Mouse (Mus musculus) MEL-GATA-1-ER (cell line): ENCODE results near the gene Crybb2.

ENCODE experiments used
- DNase-seq: peaks from one replicate; pipeline ENCODE4 v3.0.0-alpha.2; 2012; ENCODE audit warnings: low read depth; ENCODE audit errors: extremely low read depth

The Crybb2 gene

DNA sequence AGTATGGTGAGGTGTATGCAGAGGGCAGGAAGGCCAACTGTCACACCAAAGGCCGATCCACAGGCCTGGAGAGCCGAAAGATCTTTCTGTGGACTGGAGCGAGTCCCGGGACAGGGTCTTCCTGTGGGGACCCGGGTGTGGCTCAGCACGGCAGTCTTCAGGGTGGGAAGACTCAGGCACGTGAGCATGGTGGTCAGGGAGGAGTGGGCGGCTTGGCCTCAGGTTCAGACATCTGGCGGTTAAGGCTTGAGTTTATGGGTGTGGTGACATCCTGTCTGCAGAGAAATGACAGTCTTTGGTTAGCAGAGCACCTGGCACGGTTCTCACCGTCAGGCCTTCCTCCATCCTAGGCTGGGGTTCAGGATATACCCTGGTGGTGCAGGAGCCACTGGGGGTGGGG lies 20.8 kb upstream of the Crybb2 start:
- DNase-seq: no peak

DNA sequence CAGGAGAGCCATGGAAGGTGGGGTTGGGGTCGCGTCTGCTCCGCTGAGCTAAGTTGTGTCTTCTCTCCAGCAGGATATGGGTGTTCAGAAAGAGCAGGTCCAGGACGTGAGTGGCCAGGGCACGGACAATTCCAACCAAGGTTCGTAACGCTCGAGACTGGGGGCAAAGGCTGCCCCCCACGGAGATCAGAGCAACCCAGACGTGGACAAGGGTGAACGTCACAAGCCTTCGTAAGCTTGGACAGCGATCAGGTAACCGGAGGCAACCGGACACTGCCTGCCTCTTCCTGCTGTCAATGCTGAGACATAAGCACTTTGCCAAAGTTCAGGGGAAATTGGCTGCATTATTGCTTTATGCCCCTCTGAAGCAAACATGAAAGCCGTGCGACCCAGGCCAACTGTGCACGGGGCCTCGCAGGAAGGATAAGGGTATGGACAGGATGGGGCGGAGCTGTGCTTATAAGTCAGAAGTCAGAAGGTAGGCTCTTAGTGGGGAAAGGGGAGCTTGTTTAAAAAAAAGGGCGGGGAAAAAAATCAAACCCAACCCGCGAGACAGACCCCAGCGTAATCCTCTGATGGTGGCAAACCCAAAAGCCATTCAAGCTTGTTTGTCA lies 20.3 kb upstream of the Crybb2 start:
- DNase-seq: no peak

DNA sequence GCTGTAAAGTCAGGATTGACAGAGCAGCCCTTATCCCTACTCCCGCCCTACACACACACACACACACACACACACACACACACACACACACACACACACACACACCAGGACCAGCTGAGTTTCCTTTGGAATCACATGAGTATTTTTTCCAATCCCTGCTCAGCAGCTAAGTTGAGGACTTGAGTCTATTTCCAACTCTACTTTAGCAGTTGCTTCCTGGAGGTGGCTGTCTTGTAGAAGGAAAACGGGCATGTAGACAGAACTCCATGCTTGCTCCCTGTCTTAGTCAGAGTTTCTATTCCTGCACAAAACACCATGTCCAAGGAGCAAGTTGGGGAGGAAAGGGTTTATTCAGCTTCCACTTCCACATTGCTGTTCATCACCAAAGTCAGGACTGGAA lies 17.5 kb upstream of the Crybb2 start:
- DNase-seq: no peak

DNA sequence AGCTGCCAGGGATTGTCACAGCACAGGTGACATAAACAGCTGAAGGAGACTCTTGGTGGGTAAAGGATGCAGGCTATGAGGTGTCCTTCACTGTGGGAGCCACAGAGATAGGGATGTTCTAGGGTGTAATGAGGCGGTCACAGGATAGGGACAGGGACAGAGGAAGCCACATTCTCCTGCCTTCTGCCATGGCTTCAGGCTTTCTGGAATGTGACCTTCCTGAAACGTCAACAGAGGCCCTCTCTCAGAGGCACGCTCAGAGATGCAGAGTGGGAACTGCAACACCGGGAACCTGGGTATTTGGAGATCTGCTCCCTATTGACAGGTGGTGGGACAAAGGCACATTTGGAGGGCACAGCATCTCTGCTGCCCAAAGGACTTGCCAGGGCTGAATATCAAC lies 17.1 kb upstream of the Crybb2 start:
- no peak for DNase-seq

DNA sequence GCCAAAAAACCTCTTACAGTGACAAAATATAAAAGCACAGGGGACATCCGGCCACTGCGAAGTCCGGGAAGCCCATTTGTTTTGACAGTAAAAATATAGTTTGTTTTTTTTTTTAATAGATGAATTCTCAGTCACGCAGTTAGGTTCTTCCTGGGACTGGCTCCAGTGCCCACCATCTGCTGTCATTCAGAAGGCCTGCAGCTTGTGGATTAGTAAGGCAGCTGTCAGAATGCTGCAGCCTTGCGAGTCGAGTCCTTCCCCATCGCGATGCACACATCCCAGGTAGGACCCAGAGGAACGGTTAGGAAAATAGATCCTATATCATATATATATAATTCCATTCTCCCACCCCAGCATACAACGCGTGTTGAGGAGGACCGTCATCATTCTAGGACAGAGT lies 16.5 kb upstream of the Crybb2 start:
- DNase-seq: no peak

DNA sequence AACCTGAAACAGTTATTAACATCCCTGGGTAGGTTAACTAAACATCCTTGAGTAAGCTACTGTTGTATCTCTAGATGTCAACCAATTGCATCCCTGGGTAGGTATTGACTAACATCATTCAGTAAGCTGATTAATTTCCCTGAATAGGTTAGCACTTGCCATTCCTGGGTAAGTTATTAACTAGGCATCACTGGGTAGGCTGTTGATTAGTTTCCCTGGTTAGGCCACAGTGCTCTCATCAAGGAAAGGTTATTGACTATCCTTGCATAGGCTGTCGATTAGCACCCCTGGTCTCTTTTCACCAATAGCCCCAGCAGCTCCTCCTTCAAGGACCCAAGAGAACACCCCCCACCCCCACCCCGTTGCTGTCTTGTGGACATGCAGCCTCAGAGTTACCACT lies 16.0 kb upstream of the Crybb2 start:
- no peak for DNase-seq

DNA sequence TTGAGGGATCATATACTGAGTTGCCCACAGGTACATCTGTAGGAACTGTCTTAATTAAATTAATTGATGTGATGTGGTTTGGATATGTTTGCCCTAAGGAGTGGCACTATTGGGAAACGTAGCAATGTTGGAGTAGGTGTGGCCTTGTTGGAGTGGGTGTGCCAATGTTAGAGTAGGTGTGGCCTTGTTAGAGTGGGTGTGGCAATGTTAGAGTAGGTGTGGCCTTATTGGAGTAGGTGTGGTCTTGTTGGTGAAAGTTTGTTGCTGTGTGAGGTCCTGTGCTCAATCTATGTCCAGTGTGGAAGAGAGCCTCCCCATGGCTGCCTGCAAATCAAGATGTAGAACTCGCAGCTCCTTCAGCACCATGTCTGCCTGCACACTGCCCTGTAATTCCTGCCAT lies 14.4 kb upstream of the Crybb2 start:
- DNase-seq: no peak

DNA sequence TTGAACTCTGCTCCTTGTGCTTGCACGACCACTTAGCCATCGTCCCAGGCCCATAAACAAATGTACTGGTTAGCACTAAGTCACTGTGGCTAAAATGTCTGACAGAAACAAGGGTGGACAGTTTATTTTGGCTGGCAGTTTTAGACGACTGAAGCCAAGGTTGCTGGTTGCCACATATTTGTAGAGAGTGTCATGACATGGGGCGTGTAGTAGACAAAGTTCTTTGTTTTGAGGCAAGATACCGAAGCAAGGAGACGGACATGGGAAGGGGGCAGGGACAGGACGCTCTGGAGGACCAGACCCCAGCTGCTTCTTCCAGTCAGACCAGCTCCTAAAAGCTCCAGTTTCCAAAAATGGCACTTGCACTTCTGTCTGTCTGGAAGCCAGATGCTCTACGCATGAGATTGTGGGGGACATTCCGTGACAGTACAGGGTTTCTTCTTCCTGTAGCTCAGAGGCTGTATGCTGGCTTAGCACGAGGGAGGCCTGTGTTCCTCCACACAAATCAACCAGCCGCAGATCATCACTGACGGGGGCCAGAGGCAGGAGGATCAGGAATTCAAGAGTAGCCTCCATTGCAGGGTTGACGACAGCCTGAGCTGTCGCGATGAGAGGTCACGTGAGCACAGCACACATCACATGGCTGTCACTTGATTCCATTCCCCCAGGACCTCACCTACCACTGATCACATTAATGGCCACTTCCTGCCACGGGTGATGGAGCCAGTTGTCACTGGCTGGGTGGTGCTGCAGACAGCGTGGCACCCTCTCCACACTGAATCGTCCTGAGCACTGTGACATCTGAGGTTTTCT lies 12.6 kb upstream of the Crybb2 start:
- no peak for DNase-seq

DNA sequence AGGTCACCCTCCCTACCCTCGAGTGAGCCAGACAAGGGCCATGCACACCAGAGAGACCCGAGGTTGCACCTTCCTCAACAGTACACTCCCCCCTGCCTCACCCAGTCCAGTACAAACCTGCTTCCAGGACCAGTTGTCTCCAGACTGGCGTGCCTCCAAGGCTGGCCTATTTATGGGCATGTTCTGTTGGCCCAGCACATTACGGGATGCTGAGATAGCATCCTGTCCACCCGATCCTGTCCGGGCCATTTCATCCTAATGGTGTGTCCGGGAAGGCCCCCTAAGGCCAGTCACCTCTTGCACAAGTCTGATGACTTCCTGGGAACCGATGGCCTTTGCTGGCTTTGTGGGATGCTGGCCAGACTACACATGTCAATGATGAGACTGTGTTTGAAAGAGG lies 11.5 kb upstream of the Crybb2 start, which contains the start of gene Crybb3:
TSS of gene Crybb3 (minus strand) at position 146 of the 400 bp plus-strand sequence.
- no peak for DNase-seq

DNA sequence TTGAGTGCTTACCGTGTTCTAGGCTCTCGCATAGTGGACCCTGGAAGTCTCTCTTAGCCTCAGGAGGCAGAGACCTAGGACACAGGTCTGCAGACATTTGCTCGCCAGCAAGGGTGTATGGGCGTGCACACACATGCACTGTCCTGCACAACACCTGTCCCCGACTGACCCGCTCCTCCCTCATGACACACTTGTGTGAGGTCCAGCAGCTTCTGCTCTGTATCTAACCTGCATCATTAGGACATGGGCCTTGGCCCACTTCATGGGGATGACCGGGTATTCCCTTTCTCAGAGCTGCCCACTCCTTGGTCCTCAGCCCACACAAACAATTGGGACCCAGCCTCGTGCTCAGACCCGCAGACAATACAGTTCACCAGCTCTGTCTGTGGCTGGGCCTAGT lies 11.1 kb upstream of the Crybb2 start:
- no peak for DNase-seq

DNA sequence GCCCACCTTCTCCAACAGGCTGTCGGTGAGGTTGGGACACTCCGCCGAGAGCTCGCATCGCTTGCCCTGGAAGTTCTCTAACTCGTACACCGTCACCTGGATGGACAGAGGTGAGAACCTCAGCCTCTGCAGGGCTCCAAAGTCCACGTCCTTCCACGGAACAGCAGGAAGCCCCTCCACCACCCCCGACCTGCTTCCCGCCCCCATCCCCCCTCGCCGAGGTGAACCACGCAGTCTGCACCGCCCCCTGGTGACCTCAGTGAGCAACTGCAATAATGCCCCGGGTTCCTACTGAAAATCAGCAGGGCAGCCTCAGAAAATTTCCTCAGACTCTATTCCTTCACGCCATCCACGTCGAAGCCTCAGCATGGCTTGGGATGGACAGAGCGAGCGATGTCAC lies 9.9 kb upstream of the Crybb2 start:
- DNase-seq: no peak

DNA sequence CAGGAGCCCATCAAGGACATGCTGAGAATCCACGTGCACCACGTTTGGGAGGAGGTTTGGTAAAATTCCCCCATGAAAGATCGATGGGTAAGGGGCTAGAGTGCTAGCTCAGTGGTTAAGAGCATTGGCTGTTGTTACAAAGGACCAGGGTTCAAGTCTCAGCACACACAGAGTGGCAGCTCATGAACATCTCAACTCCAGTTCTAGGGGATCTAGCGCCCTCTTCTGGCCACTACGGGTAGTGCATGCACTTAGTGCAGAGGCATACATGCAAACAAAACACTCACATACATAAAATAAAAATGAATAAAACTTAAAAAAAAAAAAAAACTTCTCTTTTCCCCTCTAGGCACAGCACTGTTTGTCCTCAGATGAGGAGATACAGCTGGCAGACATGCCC lies 8.8 kb upstream of the Crybb2 start:
- DNase-seq: no peak

DNA sequence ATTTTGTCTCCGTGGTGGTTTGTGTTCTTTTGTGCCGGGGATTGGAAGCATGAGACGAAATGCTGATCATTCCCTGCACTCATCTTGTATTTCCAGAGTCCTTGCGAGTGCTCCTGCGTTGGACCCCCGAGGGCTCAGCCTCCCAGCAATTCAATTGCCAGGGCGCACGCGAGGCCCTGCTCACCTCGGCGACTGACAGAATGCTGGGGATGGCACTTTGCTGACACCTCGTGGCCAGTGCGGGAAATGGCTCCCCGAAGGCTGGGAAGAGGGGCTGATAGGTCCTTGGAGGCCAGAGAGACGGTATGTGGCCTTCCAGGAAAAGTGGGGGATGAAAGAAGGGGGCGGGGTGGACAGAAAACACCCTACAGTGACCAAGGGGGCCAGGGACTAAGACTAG lies 15.6 kb downstream of the Crybb2 start:
- DNase-seq: no peak

DNA sequence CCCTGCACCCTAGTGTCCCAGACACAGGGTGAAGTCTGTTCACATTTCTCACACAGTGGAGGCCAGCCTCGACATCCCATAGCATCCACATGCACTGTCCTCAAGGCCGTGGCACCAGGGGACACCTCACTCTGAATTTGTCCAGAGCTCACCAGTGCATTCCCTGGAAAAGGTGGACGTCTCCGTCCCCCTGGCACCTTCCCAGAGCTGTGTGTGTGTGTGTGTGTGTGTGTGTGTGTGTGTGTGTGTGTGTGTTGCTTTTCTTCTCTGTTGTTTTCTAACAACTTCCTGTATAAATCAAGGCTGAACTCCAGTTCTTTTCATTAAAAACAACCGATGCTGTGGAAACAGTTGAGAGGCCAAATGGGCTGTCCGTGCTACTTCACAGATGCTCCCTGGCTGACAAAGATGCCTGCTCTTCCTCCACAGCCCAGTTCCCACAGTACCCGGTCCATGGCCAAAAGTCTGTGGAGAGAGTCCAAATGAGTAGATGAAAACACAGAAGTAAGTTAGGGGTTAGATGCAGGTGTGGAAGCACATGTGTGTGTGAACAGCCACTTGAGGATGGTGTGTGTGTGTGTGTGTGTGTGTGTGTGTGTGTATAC lies 19.2 kb downstream of the Crybb2 start:
- no peak for DNase-seq

DNA sequence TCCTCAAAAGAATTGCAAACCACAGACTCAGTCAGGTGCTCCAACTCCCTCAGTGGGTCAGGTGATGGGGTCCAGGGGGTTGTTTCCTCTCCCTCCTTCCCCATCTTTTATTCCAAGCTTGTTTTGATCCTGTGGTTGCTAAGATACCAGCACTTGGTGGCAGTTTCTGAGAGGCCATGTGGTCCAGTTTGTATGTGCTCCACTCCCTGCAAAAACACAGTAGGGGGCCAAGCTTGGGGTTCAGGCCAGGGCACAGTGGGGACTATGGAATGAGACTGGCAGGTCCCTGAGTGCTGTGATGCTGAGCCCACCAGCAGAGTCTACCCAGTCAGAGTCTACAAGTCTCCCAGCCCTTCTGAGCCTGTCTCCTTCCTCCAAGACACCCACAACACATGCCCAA lies 20.0 kb downstream of the Crybb2 start:
- DNase-seq: no peak

DNA sequence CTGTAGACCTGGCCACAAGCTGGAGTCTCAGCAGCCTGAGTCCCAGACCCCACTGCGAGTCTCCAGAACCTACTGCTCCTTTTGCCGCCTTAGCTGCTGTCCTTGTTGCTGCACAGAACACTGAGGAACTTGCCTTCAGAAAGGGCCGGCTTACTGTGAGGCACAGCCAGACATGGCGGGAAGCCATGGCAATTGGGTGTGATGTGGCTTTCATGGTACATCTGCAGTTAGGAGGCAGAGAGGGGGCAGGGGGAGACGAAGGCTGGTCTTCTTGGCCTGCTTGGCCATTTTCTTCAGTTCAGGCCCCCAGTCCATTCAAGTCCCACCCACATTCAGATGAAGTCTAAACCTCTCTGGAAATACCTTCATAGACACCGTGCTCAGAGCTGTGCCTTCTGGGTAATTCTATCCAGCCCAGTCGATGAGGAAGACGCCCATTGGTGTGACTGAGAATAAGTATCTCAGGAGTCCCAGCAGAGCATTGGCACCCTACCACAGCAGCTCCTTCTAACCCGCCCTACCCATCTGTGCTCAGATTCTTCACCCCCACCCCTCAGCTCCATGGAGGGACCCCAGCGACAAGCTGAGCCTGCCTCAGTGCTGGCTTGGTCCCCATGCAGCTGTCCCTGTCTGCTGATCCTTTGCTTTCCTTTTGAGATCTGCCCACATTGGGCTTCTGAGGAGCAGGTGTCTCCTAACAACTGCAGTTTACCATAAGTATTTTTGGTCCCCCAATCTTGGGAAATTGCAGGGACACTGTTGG lies 24.2 kb downstream of the Crybb2 start:
- no peak for DNase-seq

DNA sequence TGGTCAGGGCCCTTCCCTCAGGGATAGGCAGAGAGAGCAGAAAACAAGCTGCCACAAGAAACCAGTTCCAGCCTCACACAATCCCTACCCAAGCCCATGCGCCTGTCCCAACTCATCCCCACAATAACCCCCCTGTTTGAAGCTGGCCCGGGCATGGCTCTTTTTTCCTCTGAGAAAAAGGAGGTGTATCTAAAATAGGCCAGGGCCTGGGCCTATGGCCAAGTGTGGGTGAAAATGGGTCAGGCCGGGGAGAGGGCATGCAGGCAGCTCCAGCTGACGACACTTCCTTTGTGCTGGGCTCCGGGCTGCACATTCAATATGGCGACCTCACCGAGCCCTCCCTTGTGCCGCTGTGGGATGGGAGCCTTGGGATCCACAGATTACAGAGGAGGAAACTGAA lies 26.4 kb downstream of the Crybb2 start:
- DNase-seq: no peak

DNA sequence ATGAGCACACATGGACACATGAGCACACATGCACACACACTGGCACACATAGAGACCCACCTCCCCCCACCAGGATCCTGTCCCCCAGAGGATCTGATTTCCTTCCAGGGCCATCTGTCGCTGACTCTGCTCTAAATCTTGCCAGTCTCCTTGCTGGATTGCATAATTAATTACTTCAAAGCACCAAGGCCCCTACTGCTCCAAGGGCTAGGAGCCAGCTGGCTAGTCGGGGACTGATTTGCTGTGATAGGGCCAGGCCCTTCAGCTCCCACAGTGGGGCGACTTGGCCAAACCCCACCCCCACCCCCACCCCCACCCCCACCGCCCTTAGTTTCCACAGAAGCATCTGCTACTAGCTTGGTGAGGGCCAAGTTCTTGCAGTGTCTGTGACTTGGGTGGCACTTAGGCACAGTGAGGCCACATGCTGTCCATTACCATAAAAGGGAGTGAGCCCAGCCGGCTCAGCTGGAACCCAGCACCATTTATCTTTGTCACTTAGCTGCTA lies 28.3 kb downstream of the Crybb2 start:
- DNase-seq: no peak

DNA sequence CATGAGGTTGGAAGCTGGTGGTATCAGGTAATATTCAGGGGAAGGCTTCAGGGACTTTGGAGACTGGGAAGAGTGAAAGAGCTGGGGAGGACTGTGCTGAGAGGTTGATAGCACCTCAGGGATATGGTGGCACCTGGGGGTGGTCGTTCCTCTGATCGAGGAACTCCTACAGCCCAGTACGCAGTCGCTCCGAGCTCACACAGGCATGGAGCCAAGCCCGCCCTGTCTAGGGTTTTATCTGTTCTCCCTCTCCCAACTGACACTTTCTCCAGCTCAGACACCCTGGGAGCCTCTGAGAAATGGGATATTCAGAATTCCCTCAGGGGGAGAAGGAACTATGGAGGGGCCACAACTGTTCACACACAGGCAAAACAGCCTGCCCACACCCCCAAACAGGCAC lies 29.1 kb downstream of the Crybb2 start:
- DNase-seq: no peak

DNA sequence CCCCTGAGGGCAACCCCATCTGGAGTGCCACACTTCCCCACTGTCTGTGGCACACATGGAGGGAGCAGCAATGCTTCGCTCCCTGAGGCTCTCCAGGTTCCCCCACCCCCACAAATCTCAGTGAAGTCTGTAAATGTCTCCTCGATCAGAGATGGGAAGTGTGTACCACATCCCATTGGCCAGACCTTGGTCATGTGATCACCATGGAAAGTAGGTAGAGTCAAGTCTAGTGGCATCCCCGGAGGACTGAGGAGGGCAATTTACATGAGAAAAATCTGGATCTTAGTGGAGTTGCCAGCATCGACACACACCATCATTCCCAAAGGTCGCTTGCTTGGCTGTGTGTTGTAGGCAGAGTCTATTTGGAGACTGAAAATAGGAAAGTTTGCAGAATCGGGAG lies 31.3 kb downstream of the Crybb2 start:
- no peak for DNase-seq

DNA sequence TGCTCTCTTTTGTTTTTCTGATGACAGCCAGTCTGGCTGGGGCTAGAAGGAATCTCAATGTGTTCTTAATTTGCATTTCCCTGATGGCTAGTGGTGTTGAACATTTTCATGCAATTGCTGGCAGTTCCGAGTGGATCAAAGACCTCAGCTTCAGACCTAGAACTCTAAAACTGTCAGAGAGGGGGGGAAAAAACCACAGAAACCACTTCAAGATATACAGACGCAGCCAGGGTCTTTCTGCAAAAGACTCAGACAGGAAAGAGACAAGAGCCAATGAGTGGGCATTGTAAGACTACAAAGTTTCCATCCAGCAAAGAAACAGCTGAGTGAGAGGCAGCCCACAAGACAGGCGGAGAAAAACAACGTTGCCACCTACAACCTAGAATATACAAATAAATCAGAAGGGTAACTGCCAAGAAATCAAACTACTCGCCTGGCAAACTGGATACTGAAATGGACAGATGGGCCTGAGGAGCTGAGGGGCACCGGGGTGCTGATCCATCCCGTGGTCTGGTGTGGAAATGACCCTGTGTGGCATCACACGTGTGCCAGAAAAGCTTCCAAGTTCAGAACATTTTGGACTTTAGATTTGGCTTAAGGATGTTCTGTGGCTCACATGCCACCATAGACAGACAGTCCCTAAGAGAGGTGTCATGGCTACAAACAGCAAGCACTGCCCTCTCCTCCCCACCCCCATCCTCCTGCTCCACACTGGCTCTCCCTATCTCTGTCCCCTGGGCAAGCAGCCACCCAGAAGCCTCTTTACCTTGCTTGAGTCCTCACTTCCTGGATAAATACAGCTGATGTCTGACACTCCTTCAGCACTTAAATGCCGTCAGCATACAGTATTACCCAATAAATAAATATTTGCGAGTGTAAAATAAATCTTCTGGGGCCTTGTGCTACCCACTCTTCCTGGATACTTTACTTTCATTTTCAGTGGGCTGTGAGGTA lies 34.5 kb downstream of the Crybb2 start:
- DNase-seq: no peak
